Mouse (Mus musculus): ENCODE measurements around the gene Cyb5d1. TPM values are rescaled to one million over a fixed set of nuclear protein-coding genes. Genes with fewer than 3 reads are reported as not detected.

The Cyb5d1 gene
- polyA plus RNA-seq, 2 experiments, result 7.3 to 8.3 TPM

DNA sequence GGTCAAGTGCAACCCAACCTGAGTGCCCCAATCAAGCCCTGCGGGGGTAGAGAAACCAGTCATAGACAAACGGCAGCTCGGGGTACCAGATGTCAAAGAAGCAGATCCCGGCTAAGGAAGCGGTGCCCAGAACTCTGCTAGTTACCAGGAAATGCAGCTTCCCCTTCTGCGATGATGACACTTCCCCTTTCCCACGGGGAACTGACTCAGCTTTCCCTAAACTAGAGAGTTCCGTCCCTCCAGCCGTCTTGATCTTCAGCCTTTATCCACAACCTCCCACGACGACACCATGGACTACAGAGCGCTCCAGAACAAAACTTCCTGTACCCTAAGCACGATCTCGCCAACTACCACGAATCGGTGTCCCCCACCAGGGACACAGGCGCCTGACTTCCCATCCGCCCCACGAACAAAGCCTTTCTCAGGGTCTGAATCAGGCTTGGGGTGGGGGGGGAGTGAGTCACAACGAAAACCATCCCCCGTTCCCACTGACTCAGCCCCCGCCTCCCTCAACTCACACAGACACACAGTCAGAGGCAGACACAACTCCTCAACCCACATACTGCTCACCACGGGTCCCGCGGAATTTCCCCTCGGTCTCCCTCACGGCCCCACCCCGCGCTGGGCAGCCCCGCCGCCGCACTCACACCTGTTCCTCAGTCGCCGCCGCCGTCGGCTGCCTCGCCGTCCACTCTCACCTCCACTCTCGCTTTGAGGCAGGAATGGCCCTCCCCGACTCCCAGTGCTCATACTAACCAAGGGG is 15.1 kb upstream of the Cyb5d1 start:
- Histone ChIP-seq H3K27me3 (ENCODE audit: control insufficient read depth, insufficient read depth, low read length) (no peaks in the 10 kb centered on the region), H3K4me2 (ENCODE audit: low read depth) (peak overlapping the region; percentile 100), H3K9me3 (ENCODE audit: control insufficient read depth, low read length) (no peaks in the 10 kb centered on the region), H3K4me1 (replicated peaks; ENCODE audit: control insufficient read depth in 2 of 2, insufficient read depth in 2 of 2, low read length in 1 of 2) (peaks cover 8 to 32% of the 10 kb centered on the region in 2 experiments), H3K27ac (peak overlapping the region; percentile 82), H3K36me3 (replicated peaks; ENCODE audit: control insufficient read depth, insufficient read depth, low read depth) (peaks cover 6% of the 10 kb centered on the region), H3K4me3 (ENCODE audit: insufficient read depth in 1 of 2, low read depth in 2 of 2, low read length in 2 of 2) (peak overlapping the region; percentile 62 to 94), H3K9ac (replicated peaks) (peak overlapping the region; percentile 68)
- TF ChIP-seq CTCF (IDR thresholded peaks at IDR 0.05; ENCODE audit: low read depth) (no peak), EP300 (IDR thresholded peaks at IDR 0.05; ENCODE audit: low read depth) (no peak)
- under 1% methylated on average over 41 of the region's 41 CpGs for WGBS (ENCODE audit: insufficient replicate concordance)
- peak in 1 of 3 experiments; percentile 63 for DNase-seq (ENCODE audit: low read depth in 3 of 3, low spot score in 3 of 3)
- peak; percentile 2; the same call in 1 of the 2 replicates for ATAC-seq (ENCODE audit: insufficient read depth)

DNA sequence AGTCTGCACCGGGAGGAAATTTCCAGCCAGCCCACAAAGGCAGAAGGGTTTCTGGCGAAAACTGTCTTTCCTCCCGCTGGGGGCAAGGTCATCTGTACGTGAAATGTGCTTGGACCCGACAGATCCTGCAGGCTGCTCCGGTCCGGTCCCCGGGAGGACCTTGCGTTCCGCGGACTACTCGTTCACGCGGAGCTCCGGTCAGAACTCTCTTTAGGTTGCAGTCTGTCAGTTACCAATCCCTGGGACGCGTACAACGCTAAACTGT is 14.5 kb upstream of the Cyb5d1 start:
- H3K9ac ChIP-seq (replicated peaks), result peak overlapping the region; percentile 68
- DNase-seq (ENCODE audit: low read depth in 3 of 3, low spot score in 3 of 3) (no peak), ATAC-seq (ENCODE audit: insufficient read depth) (no peak)
- TF ChIP-seq EP300 (IDR thresholded peaks at IDR 0.05; ENCODE audit: low read depth) (no peak), CTCF (IDR thresholded peaks at IDR 0.05; ENCODE audit: low read depth) (no peak)
- H3K9me3 ChIP-seq (ENCODE audit: control insufficient read depth, low read length), result no peaks in the 10 kb centered on the region
- H3K27me3 ChIP-seq (ENCODE audit: control insufficient read depth, insufficient read depth, low read length), result no peaks in the 10 kb centered on the region
- H3K4me2 ChIP-seq (ENCODE audit: low read depth), result peak overlapping the region; percentile 100
- peaks cover 8 to 30% of the 10 kb centered on the region in 2 experiments for H3K4me1 ChIP-seq (replicated peaks; ENCODE audit: control insufficient read depth in 2 of 2, insufficient read depth in 2 of 2, low read length in 1 of 2)
- H3K4me3 ChIP-seq (ENCODE audit: insufficient read depth in 1 of 2, low read depth in 2 of 2, low read length in 2 of 2), result peak overlapping the region; percentile 62 to 94
- H3K27ac ChIP-seq, result peak overlapping the region; percentile 82
- peaks cover 9% of the 10 kb centered on the region for H3K36me3 ChIP-seq (replicated peaks; ENCODE audit: control insufficient read depth, insufficient read depth, low read depth)
- WGBS (ENCODE audit: insufficient replicate concordance), result under 1% methylated on average over 18 of the region's 18 CpGs

DNA sequence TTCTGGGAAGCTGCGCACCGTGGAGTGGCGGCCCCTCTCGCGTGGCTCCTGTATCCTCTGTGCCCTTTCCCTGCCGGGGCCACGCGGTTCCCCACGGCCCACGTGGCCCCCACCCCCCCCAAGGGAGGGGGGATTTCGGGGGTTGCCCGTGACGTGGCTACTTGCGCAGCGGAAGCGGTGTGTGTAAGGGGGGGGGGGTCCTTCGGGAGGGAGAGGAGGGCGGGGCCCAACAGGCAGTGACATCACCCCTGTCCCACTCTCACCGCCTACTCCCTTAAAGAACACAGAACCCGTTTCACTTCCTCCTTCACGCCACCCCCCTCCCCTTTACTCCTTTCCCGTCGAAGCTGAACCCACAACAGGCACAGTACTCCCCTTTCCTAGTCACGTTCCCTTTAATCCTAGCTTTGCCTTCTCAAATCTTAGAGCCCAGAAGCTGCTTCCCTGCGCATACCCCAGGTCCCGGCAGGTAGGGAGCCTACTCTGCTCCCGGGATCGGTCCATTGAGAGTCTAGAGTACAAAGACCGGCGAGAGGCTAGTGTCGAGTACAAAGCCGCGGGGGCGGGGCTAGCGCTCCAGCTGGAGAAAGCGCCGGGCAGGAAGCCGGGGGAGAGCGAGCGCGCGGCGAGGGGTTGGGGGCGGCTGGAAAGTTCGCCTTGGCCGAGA is 14.1 kb upstream of the Cyb5d1 start:
- ATAC-seq (ENCODE audit: insufficient read depth), result peak; percentile 30; the same call in 1 of the 2 replicates
- Histone ChIP-seq H3K4me2 (ENCODE audit: low read depth) (peak overlapping the region; percentile 100), H3K9me3 (ENCODE audit: control insufficient read depth, low read length) (no peaks in the 10 kb centered on the region), H3K4me3 (ENCODE audit: insufficient read depth in 1 of 2, low read depth in 2 of 2, low read length in 2 of 2) (peak overlapping the region; percentile 62 to 94), H3K9ac (replicated peaks) (peak overlapping the region; percentile 68), H3K27me3 (ENCODE audit: control insufficient read depth, insufficient read depth, low read length) (no peaks in the 10 kb centered on the region), H3K4me1 (replicated peaks; ENCODE audit: control insufficient read depth in 2 of 2, insufficient read depth in 2 of 2, low read length in 1 of 2) (peaks cover 8 to 29% of the 10 kb centered on the region in 2 experiments), H3K27ac (peak overlapping the region; percentile 82), H3K36me3 (replicated peaks; ENCODE audit: control insufficient read depth, insufficient read depth, low read depth) (peaks cover 9% of the 10 kb centered on the region)
- no peak for TF ChIP-seq CTCF (IDR thresholded peaks at IDR 0.05; ENCODE audit: low read depth)
- TF ChIP-seq EP300 (IDR thresholded peaks at IDR 0.05; ENCODE audit: low read depth), result no peak
- 2% methylated on average over 44 of the region's 46 CpGs for WGBS (ENCODE audit: insufficient replicate concordance)
- DNase-seq (ENCODE audit: low read depth in 3 of 3, low spot score in 3 of 3), result peak in 1 of 3 experiments; percentile 70

DNA sequence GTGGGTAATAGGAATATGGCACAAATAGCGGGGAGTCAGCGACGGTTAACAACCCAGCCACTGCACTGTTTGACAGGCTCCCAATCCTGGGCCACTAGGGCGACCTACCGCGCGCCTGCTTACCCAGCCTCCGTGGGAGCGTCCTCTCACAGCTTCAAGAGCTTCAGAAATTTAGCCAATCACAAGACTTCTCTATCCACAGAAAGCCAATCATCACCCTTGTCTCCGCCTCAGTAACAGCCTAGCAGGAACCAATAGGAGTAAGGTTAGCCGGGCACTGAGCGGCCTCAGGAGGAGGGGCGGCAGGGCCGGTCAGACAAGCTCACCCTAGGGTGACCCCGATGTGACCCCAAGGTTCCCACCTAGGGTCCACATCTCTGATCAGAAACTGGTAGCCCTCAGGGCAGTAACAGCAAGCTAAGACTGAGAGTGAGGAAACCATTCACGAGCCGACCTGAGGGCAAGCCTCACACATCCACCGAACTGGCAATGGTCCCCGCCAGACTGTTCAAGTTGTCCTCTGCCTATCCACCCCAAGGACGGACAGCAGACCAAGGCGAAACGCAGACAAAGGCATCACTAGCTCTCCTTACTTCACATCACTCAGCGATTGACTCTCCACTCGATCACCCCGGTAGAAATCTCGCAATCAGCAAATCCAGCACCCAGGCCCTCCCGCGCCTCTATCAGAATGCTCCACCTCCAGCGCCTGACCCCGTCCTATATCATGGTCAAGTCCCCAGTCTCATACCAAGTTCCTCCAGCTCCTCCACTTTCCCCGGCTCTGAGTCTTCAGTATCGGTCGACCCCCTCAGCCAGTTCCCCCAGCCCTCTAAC is 13.3 kb upstream of the Cyb5d1 start:
- H3K4me2 ChIP-seq (ENCODE audit: low read depth), result peak overlapping the region; percentile 100
- H3K36me3 ChIP-seq (replicated peaks; ENCODE audit: control insufficient read depth, insufficient read depth, low read depth), result peaks cover 9% of the 10 kb centered on the region
- no peaks in the 10 kb centered on the region for H3K9me3 ChIP-seq (ENCODE audit: control insufficient read depth, low read length)
- TF ChIP-seq CTCF (IDR thresholded peaks at IDR 0.05; ENCODE audit: low read depth) (peak; percentile 41; the same call in 1 of the 2 replicates), EP300 (IDR thresholded peaks at IDR 0.05; ENCODE audit: low read depth) (no peak)
- no peaks in the 10 kb centered on the region for H3K27me3 ChIP-seq (ENCODE audit: control insufficient read depth, insufficient read depth, low read length)
- peak; percentile 90 to 91 (median 91) for DNase-seq (ENCODE audit: low read depth in 3 of 3, low spot score in 3 of 3)
- peak overlapping the region; percentile 82 for H3K27ac ChIP-seq
- peak overlapping the region; percentile 62 to 94 for H3K4me3 ChIP-seq (ENCODE audit: insufficient read depth in 1 of 2, low read depth in 2 of 2, low read length in 2 of 2)
- peak; percentile 81 for ATAC-seq (ENCODE audit: insufficient read depth)
- WGBS (ENCODE audit: insufficient replicate concordance), result under 1% methylated on average over 33 of the region's 33 CpGs
- H3K4me1 ChIP-seq (replicated peaks; ENCODE audit: control insufficient read depth in 2 of 2, insufficient read depth in 2 of 2, low read length in 1 of 2), result peaks cover 8 to 23% of the 10 kb centered on the region in 2 experiments
- peak overlapping the region; percentile 68 for H3K9ac ChIP-seq (replicated peaks)

All from liver, embryonic 14.5 days (tissue).